Mouse (Mus musculus) cerebellum, adult 11-12 months (tissue): Measurements from ENCODE around the gene Ryr1.

ENCODE experiments used
- DNase-seq: peaks from one replicate; pipeline ENCODE4 v3.0.0; 2022

Gene Ryr1

DNA sequence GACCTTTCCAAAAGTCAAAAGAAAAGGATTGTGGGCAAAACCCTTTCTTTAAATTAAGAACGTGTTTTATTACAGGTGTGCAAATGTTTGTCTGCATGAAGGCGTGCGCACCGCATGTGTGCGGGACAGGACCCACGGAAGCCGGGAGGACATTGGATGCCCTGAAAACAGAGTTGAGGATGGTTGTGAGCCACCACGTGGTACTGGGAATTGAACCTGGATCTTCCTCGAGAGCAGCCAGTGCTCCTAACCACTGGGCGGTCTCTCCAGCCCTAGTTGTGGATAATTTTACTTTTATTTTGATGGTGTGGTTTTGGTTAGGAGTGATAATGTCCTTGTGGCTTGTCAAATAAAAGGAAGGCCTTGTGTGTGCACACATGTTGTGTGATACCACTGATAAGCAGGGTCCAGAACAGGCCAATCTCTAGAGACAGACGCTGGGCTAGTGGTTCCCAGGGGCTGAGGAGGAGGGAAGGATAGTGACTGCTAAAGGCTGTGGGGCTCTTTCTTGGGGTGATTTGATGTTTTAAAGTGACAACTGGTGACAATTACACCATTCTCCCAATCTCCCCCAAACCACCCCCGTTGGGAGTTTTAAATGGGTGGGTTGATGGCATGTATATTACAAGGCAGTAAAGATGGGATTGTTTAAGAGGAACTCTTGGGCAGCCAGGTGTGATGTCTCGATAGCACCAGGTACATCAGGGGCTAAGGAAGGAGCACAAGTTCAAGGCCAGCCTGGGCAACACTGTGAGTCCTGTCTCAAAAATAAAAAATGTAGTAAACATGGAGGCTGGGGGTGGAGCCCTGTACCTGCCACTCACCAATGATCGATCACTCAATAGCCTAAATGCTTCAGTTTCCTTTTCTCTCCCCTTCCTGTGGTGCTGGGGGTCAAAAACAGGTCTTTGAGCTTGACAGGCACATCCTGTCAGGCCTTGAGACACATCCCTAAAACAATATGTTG, 95.0 kb downstream of the Ryr1 start:
- no peak for DNase-seq

- no peak for DNase-seq
These were observed 96.2 kb downstream of the Ryr1 start for GRCm38 (mm10) chr7:29028761-29029160.

DNA sequence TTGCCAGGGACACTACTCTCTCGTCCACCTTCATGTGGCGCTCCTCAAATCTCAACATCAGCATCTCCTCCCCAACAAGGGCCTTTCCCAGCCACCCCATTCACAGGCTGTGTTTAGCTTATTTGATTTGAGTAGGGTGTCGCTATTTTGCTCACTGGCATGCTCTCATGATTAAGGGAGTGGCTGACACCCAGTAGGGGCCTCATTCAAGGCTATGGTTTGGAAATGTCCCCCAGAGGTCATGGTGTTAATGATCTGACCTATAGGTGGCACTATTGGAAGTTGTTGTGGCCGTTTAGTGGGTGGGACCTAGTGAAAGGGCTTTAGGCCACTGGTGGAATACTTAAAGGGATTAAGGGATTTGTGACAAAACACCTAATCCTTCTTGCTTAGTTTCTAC, 98.2 kb downstream of the Ryr1 start:
- DNase-seq = no peak

- DNase-seq = no peak
These were observed 98.8 kb downstream of the Ryr1 start for GRCm38 (mm10) chr7:29026195-29026594.

GRCm38 (mm10) chr7:29025566-29025965, 99.4 kb downstream of the Ryr1 start:
- DNase-seq = no peak

DNA sequence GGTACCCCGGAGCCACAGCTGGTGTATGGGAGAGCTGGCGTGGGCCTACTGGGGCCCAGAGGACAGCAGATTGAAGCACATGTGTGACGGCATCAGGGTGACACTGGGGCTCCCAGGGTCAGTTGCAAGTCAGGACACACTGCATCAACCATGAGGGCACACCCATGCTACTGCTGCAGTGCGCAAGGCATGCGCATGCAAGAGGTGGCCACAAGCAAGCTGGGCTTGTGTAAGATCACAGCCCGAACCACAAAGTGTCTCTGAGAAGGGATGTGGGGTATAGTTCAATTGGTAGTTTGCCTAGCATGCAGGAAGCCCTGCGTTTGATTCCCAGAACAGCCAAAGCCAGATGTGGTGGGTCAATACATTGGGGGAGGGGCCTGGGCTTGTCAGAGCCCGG, 101.5 kb downstream of the Ryr1 start:
- no peak for DNase-seq

DNA sequence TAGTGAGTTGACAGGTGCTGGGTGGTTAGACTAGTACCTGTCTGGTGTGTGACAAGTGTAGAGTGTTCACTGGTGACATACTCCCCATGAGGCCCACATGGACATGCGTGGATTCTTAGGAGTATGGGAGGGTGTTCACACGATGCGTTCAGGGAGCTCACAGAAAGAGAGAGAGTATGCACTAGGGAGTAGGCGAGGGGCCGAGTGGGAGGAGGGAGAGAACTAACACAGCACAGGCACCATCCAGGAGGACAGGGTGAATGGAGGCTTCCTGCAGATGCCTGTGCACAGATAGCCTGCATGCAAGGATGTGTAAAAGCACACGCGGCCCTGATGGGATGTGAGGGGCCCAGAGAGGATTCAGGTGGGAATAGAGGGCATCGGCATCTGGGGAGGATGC, 102.5 kb downstream of the Ryr1 start:
- no peak for DNase-seq

DNA sequence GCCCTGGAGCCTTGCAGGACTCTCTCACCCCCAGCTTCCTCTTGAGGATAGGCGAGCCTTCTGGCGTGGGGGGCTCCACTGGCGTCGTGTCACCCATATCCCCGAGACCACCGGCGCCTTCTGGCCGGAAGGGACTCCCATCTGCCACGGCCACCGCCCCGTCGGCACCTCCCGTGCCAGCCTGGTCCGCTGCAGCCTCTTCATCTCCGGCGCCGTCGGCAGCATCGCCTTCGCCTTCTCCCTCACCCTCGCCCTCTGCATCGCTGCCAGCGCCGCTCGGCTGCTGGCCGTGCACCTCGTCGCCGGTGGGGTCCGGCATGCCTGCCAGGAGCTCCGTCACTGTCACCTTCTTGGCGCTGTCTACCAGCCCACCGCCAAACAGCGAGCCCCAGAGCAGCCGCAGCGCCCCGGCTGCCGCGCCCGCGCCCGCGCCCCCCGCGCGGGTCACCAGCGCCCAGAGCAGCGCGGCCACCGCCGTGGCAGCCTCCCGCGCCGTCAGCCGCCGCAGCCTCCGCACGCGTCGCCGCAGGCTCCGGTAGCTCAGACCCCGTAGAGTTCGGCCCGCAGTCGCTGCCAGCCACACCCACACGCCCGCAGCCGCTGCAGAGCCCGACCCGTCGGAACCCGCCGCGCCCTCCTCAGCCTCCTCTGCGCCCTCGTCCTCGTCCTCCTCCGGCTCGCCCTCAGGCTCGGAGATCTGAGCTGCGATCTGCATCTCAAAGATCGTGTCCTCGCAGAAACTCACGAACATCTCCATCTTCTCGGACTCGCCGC, 105.3 kb downstream of the Ryr1 start:
- no peak for DNase-seq

- DNase-seq = no peak
These were observed 107.8 kb downstream of the Ryr1 start for GRCm38 (mm10) chr7:29017222-29017621.

- DNase-seq = no peak
These were observed 108.5 kb downstream of the Ryr1 start for GRCm38 (mm10) chr7:29016440-29016839.

DNA sequence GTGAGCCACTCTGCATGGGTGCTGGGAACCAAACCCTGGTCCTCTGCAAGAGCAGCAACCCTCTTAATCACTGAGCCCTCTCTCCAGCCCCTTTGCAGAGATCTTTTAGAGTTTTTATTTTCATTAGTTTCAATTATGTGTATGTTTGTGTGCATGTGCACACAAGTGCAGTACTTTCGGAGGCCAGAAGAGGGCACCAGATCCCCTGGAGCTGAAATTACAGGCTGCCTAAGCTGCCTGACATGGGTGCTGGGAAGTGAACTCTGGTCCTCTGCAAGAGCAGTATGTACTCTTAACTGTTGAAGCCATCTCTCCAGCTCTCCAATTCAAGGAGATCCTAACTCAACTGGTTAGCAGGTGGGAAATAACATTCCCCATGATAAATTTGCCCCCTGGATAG, 110.0 kb downstream of the Ryr1 start:
- no peak for DNase-seq

- DNase-seq = no peak
These were observed 116.3 kb downstream of the Ryr1 start for GRCm38 (mm10) chr7:29008714-29009113.

DNA sequence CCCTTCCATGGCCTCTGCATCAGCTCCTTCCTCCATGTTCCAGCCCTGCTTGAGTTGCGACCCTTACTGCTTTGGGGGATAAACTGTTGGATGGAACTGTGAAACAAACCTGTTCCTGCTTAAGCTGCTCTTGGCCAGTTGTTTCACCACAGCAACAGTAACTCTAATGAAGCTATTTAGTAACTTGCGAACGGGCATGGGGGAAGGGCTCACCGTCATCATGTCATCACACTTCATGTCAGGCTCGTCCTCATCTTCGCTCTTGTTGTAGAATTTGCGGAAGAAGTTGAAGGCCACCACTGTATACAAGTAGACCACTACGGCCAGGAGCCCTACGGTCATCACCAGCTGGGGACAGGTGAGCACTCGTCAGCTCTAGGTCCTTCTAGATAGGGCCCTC, 116.8 kb downstream of the Ryr1 start:
- no peak for DNase-seq

GRCm38 (mm10) chr7:29007224-29008101, 117.5 kb downstream of the Ryr1 start:
- no peak for DNase-seq

DNA sequence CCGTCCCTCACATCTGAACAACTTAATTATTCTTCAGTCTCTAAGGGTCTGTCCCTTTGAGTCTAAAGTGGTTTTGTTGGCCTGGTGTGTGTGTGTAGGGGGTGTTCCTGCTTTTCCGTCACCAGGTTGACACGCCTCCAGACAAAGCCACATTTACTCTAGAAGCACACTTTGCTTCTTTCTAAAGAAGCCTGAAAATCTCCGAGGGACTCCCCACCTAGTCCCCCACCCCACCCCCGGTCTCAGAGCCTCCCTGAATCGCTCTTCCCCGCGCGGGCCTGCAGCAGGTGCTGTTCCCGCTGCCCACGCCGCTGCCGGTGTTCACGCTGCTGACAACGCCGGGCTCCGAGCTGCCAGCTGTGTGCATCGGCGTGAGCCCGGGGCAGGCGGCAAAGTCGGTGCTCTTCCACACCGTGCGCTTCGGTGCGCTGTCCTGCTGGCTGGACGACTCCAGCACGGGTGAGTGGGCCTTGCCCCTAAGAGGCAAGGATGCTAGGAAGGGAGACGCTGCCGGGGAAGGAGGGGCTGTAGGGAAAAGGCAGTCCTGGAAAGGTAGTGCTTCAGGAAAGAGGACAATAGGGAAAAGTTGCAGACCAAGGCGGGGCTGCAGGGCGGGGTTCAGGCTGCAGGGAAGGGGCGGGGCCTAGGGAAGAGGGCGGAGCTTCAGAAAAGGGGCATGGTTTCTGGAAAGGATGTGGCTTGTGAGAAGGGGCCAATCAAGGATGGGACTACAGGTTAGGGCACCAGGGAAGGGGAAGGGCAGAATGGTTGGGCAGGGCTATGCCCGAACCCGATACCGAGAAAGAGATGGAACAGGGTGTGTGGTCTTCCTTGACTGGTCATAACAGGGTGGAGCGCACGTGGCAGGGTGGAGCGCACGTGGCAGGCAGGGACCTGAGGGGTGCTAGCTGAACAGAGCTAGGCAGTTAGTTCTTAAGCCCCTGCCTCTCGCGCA, 124.1 kb downstream of the Ryr1 start:
- DNase-seq = no peak

GRCm38 (mm10) chr7:28993402-28993801, 131.6 kb downstream of the Ryr1 start:
- DNase-seq = no peak

DNA sequence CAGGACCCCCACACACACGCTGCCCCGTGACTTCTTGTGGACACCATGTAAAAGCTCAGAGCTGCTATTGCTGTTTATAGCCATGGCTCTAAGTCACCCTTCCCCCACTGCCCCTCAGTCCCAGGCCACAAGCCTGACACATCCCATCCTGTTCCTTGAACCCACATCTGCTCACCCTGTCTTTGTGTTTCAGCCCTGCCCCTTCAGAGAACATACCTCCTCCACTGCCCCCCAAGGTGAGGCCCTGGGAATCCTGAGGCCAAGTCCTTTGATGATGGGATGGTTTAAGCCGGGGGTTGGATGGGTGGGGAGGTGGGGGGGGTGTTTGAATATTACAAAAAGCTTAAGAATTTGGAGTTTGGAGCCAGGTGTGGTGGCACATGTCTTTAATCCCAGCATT, 132.0 kb downstream of the Ryr1 start:
- no peak for DNase-seq

DNA sequence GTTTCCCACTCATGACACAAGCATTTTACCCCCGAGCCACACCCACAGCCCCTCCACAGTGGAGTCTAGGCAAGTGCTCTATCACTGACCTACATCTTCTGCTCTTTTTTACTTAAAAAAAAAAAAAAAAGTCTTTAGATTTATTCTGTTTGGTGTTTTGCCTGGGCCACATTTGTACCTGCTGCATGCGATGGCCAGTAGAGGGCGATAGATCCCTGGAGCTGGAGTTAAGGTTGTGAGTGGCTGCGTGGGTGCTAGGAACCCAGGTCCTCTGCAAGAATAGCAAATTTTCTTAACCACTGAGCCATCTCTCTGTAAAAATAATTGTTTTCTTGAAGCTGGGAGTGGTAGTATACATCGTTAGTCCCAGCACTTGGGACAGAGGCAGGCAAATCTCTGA, 133.4 kb downstream of the Ryr1 start:
- no peak for DNase-seq

- no peak for DNase-seq
These were observed 134.2 kb downstream of the Ryr1 start for GRCm38 (mm10) chr7:28990766-28991273.

- DNase-seq = no peak
These were observed 139.8 kb downstream of the Ryr1 start for GRCm38 (mm10) chr7:28985207-28985606.

DNA sequence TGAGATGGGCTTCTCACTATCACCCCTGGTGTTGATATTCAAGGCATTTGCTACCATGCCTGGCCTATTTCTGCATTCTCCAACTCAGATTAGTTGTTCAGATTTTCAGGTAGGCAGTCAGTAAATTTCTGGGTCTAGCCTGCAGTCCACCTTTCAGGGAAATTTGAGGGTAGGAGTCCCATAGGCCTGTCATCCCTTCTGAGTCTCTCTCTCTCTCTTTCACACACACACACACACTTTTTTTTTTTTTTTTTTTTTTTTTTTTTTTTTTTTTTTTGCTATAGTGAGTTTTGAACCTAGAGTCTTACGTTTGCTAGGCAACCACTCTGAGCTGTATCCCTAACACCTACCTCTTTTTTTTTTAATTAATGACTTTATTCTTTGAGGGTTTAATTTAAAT, 140.5 kb downstream of the Ryr1 start:
- DNase-seq = no peak

- DNase-seq = no peak
These were observed 141.1 kb downstream of the Ryr1 start for GRCm38 (mm10) chr7:28983849-28984248.
